Mouse (Mus musculus) bone marrow, adult 2 months (tissue): ENCODE results near the gene Prickle2.

ENCODE experiments used
- CTCF ChIP-seq: fragments of 200-500 bp; IDR thresholded peaks from 2 replicates; pipeline ENCODE4 v1.5.1; 2011; ENCODE audit warnings: low read length, control low read depth; ENCODE audit not compliant: control insufficient read depth, insufficient read depth
- POLR2A ChIP-seq: fragments of 200-500 bp; IDR thresholded peaks from 2 replicates; pipeline ENCODE4 v1.6.1; 2011; ENCODE audit warnings: low read depth, mild to moderate bottlenecking, control low read depth, low read length, borderline replicate concordance; ENCODE audit not compliant: control insufficient read depth

GRCm38 (mm10) chr6:92374826-92375225 is 331.1 kb downstream of the Prickle2 start:
- TF ChIP-seq CTCF = no peak
- TF ChIP-seq POLR2A = no peak
